Mouse (Mus musculus) forebrain, embryonic 13.5 days (tissue): ENCODE measurements at regions not wholly inside any gene's neighbourhood (a gene's known extent, or its start where the extent isn't known, plus 50 kb on each side); places are given as distances from the start of the nearest gene placed in this dataset.
"Not testable (repeated sequence)": the region's sequence is repeated elsewhere in the genome, so short reads cannot be mapped to it uniquely, and the experiment has no call there.

Experiments used
- ATAC-seq: fragments of 200-750 bp; cut with Nextera tagmentation; 2 replicates; pipeline ENCODE4 v1.8.0; 2017
- H3K27ac ChIP-seq: fragments of 300-500 bp; sonication (generic); 2 replicates; pipeline ENCODE4 v1.5.1; 2015; ENCODE audit warnings: inconsistent platforms, mild to moderate bottlenecking, moderate library complexity
- H3K27me3 ChIP-seq: fragments of 300-500 bp; sonication (generic); 2 replicates; pipeline ENCODE4 v1.6.1; 2015; ENCODE audit warnings: mild to moderate bottlenecking, inconsistent platforms
- H3K36me3 ChIP-seq: fragments of 300-500 bp; sonication (generic); 2 replicates; pipeline ENCODE4 v1.6.1; 2015; ENCODE audit warnings: mild to moderate bottlenecking, inconsistent platforms; ENCODE audit not compliant: poor library complexity, severe bottlenecking
- H3K4me1 ChIP-seq: fragments of 300-500 bp; sonication (generic); 2 replicates; pipeline ENCODE4 v1.6.1; 2015; ENCODE audit warnings: inconsistent platforms
- H3K4me2 ChIP-seq: fragments of 300-500 bp; sonication (generic); 2 replicates; pipeline ENCODE4 v1.6.1; 2015; ENCODE audit warnings: inconsistent platforms, mild to moderate bottlenecking, moderate library complexity
- H3K4me3 ChIP-seq: fragments of 300-500 bp; sonication (generic); 2 replicates; pipeline ENCODE4 v1.5.1; 2015; ENCODE audit warnings: mild to moderate bottlenecking, inconsistent platforms
- H3K9ac ChIP-seq: fragments of 300-500 bp; sonication (generic); 2 replicates; pipeline ENCODE4 v1.6.1; 2015; ENCODE audit warnings: mild to moderate bottlenecking, inconsistent platforms
- H3K9me3 ChIP-seq: fragments of 300-500 bp; sonication (generic); replicated peaks from 2 replicates; pipeline ENCODE4 v1.6.1; 2016; ENCODE audit warnings: inconsistent platforms
- WGBS: fragments of 180-500 bp; shearing (Covaris S2); methylation state at CpG from one replicate; pipeline ENCODE4 v1.1.7; 2015; 5-methylcytosine and 5-hydroxymethylcytosine counted together

GRCm38 (mm10) chr7:70280643-70281380 lies 85.7 kb downstream of the Nr2f2 start:
- Histone ChIP-seq H3K9ac (peak overlapping the region; percentile 3; the same call in 1 of the 2 replicates), H3K27ac (0 out of 2 replicates have a peak overlapping the region, but pooled peaks have one; percentile 3)
- WGBS = 2% methylated on average over 42 of the region's 42 CpGs

DNA sequence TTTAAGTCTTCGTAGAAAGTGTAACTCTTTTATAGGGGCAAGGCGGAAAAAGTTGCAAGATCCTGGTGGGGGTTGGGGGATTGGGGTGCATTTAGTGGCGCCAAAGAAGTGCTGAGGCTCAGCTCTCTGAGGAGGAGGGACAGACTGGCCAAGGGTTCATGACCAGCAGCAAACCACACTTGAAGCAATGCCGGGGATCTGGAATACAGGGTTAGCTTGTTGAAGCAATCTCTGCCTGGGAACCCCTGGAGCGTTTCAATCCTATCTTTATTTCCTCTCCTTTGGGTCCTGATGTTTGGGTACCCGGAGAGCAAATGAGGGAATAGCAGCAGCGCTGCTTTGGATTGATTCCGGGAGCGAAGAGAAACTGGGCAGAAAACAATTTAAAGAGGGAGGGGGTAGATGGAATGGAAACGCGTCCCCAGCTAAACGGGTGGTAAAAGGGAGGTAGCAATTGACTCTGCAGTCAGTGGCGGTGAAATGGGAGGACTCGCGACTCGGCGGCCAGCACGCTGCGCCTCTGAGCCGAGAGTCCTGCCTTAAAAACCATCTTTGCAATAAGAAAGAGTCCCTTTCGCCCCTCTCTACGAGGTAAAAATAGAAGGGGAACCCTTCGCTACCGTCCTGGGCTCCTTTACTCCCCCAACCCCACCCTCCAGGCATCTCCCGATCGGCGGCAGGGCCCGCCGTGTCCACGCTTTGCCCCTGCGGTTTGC lies 86.5 kb downstream of the Nr2f2 start:
- Histone ChIP-seq H3K27me3 (peaks cover 90% of the 10 kb centered on the region), H3K27ac (0 out of 2 replicates have a peak overlapping the region, but pooled peaks have one; percentile 3), H3K9ac (0 out of 2 replicates have a peak overlapping the region, but pooled peaks have one; percentile 3), H3K36me3 (no peaks in the 10 kb centered on the region), H3K9me3 (no peaks in the 10 kb centered on the region), H3K4me1 (peaks cover 13% of the 10 kb centered on the region), H3K4me2 (peak overlapping the region; percentile 46), H3K4me3 (peak overlapping the region; percentile 16; the same call in 1 of the 2 replicates)
- under 1% methylated on average over 31 of the region's 31 CpGs for WGBS
- peak; percentile 28; the same call in 1 of the 2 replicates for ATAC-seq

More at GRCm38 (mm10) chr7:70280643-70281380, 85.7 kb downstream of the Nr2f2 start:
- Histone ChIP-seq H3K4me1 (peaks cover 13% of the 10 kb centered on the region), H3K9me3 (no peaks in the 10 kb centered on the region), H3K4me2 (peak overlapping the region; percentile 46), H3K4me3 (peak overlapping the region; percentile 16), H3K27me3 (peaks cover 96% of the 10 kb centered on the region), H3K36me3 (no peaks in the 10 kb centered on the region)
- ATAC-seq = 0 out of 2 replicates have a peak, but pooled peaks have one; percentile 16

DNA sequence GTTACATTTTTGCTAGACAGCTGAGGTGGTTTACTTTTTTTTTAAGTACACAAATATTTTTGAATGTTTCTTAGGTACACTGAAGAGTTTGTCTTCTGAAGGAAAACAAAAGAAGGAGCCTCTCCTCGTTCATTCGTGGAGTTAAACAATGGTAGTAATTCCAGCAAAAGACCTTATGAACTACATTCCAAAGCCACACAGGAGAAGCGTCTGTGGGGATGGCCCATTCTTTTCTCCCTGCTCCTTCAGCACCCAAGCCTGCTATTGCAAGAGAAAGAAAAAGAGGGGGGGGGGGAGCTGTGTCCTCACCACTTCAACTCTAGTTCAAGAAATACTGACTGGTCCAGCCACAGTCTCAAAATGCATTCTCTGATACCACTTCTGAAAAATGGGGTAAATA lies 87.4 kb downstream of the Nr2f2 start:
- H3K27me3 ChIP-seq = peaks cover 80% of the 10 kb centered on the region
- no peak overlapping the region for H3K4me2 ChIP-seq
- no peak for ATAC-seq
- H3K36me3 ChIP-seq = no peaks in the 10 kb centered on the region
- no peak overlapping the region for H3K9ac ChIP-seq
- H3K4me1 ChIP-seq = peaks cover 13% of the 10 kb centered on the region
- 5% methylated on average over 3 of the region's 3 CpGs for WGBS
- no peak overlapping the region for H3K4me3 ChIP-seq
- no peaks in the 10 kb centered on the region for H3K9me3 ChIP-seq
- H3K27ac ChIP-seq = no peak overlapping the region

- Histone ChIP-seq H3K9me3 (no peaks in the 10 kb centered on the region), H3K27me3 (peaks cover 50% of the 10 kb centered on the region), H3K4me3 (no peak overlapping the region), H3K9ac (no peak overlapping the region), H3K4me1 (peaks cover 10% of the 10 kb centered on the region), H3K27ac (no peak overlapping the region), H3K36me3 (no peaks in the 10 kb centered on the region), H3K4me2 (no peak overlapping the region)
- whole genome bisulfite sequencing = 85% methylated on average over 2 of the region's 2 CpGs
- ATAC-seq = no peak
Observed at GRCm38 (mm10) chr7:70276078-70276477, 90.5 kb downstream of the Nr2f2 start.

DNA sequence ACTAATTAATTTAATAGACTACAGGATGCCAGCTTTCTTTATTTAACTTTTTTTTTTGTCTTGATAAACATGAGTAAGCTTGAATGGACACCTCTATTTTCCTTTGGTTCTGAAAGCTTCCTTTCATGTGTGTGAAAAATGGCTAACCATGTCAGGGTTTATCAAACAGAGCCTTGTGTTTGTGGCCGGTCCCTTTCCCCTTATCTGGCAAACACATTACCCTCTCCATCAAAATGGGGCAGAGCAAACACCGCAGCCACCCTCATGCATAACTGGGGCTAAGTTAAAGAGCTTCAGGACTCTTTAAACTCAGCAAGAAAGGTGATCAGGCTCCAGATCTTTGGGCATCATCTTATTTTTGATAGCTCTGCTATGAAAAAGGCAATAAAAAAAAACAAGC lies 92.2 kb downstream of the Nr2f2 start:
- 67% methylated on average over 2 of the region's 2 CpGs for WGBS
- H3K4me2 ChIP-seq = no peak overlapping the region
- peaks cover 35% of the 10 kb centered on the region for H3K27me3 ChIP-seq
- H3K27ac ChIP-seq = no peak overlapping the region
- no peaks in the 10 kb centered on the region for H3K4me1 ChIP-seq
- no peak overlapping the region for H3K9ac ChIP-seq
- H3K9me3 ChIP-seq = no peaks in the 10 kb centered on the region
- no peak for ATAC-seq
- H3K36me3 ChIP-seq = no peaks in the 10 kb centered on the region
- H3K4me3 ChIP-seq = no peak overlapping the region

DNA sequence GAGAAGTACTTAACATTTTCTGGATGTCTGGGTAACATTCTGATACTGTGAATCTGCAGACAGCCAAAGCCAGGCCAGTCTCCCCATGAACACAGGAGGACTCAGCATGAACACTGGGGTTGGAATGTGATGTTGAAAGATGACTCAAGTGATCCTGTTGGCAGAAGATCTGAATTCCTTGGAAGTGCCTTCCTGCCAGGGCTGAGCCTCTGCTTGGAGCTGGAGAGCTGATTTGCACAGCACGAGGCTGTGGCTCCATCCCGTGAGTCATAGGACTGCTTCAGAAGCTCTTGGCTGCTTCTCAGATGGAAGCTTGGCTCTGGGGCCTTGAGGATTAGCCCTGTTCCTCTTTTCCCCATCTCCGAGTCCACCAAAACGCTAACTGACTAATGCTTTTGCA lies 99.5 kb downstream of the Nr2f2 start:
- Histone ChIP-seq H3K9ac (no peak overlapping the region), H3K36me3 (no peaks in the 10 kb centered on the region), H3K4me3 (no peak overlapping the region), H3K27ac (no peak overlapping the region), H3K9me3 (no peaks in the 10 kb centered on the region), H3K4me2 (no peak overlapping the region), H3K27me3 (peaks cover 2% of the 10 kb centered on the region; the same call in 1 of the 2 replicates), H3K4me1 (no peaks in the 10 kb centered on the region)
- no peak for ATAC-seq
- WGBS = 70% methylated on average over 4 of the region's 4 CpGs

- no peaks in the 10 kb centered on the region for H3K36me3 ChIP-seq
- H3K9me3 ChIP-seq = no peaks in the 10 kb centered on the region
- no peaks in the 10 kb centered on the region for H3K27me3 ChIP-seq
- no peak overlapping the region for H3K4me3 ChIP-seq
- H3K4me1 ChIP-seq = no peaks in the 10 kb centered on the region
- no peak overlapping the region for H3K4me2 ChIP-seq
- 92% methylated on average over 4 of the region's 4 CpGs for WGBS
- no peak overlapping the region for H3K9ac ChIP-seq
- ATAC-seq = no peak
- H3K27ac ChIP-seq = no peak overlapping the region
Observed at GRCm38 (mm10) chr7:70256806-70257205, 109.7 kb downstream of the Nr2f2 start.

- 85% methylated on average over 3 of the region's 3 CpGs for WGBS
- H3K36me3 ChIP-seq = no peaks in the 10 kb centered on the region
- no peak overlapping the region for H3K4me2 ChIP-seq
- ATAC-seq = no peak
- H3K4me1 ChIP-seq = no peaks in the 10 kb centered on the region
- H3K9ac ChIP-seq = no peak overlapping the region
- no peaks in the 10 kb centered on the region for H3K27me3 ChIP-seq
- no peak overlapping the region for H3K27ac ChIP-seq
- H3K9me3 ChIP-seq = no peaks in the 10 kb centered on the region
- H3K4me3 ChIP-seq = no peak overlapping the region
Observed at GRCm38 (mm10) chr7:70255072-70255471, 111.5 kb downstream of the Nr2f2 start.

DNA sequence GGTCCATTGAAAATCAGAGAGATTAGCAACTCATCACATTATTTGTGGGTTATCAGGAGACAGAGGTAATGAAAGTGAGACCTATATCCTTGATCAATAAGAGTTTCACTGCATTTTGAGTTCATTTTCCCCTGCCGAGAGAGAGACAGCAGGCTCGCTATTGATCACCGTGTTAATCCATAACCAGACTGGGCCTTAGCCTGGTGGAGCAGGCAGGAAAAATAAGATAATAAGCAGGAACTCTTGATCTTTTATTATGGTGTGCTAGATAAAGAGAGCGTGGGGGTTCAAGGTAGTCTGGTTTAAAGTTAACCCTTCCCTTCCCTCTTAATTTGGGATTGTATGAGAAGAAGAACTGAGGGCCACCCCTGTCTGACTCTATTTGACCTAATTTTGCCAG lies 113.3 kb downstream of the Nr2f2 start:
- H3K36me3 ChIP-seq = no peaks in the 10 kb centered on the region
- H3K4me1 ChIP-seq = no peaks in the 10 kb centered on the region
- no peak overlapping the region for H3K4me2 ChIP-seq
- no peaks in the 10 kb centered on the region for H3K27me3 ChIP-seq
- H3K9me3 ChIP-seq = no peaks in the 10 kb centered on the region
- no peak overlapping the region for H3K9ac ChIP-seq
- 69% methylated on average over 4 of the region's 4 CpGs for WGBS
- no peak overlapping the region for H3K27ac ChIP-seq
- no peak overlapping the region for H3K4me3 ChIP-seq
- no peak for ATAC-seq

- WGBS = 92% methylated on average over 9 of the region's 9 CpGs
- H3K4me3 ChIP-seq, H3K36me3 ChIP-seq, H3K4me1 ChIP-seq, H3K27ac ChIP-seq, H3K4me2 ChIP-seq, H3K27me3 ChIP-seq, H3K9me3 ChIP-seq, ATAC-seq, H3K9ac ChIP-seq: not testable (repeated sequence)
Observed at GRCm38 (mm10) chr7:70239059-70239458, 127.5 kb downstream of the Nr2f2 start.

DNA sequence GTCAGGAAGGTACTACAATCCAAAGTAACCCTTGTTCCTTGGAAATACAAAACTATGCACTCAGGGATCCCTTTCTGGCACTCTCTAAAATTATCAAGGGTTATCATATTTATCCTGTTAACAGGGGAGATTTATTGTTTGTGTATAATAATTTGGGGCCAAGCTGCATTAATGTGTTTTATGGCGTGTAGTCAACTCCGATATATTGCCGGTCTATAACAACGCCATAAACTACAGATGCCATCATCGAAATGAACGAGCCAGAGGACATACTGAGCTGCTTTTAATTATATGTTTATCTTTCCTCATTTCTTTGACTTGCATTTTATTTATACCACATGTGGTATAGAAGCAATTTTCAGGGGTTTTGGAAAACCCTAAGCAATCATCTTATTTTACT lies 147.2 kb downstream of the Nr2f2 start:
- no peaks in the 10 kb centered on the region for H3K9me3 ChIP-seq
- H3K4me2 ChIP-seq = no peak overlapping the region
- no peak for ATAC-seq
- no peak overlapping the region for H3K4me3 ChIP-seq
- no peak overlapping the region for H3K9ac ChIP-seq
- 94% methylated on average over 6 of the region's 6 CpGs for WGBS
- no peak overlapping the region for H3K27ac ChIP-seq
- H3K27me3 ChIP-seq = no peaks in the 10 kb centered on the region
- no peaks in the 10 kb centered on the region for H3K4me1 ChIP-seq
- H3K36me3 ChIP-seq = no peaks in the 10 kb centered on the region

DNA sequence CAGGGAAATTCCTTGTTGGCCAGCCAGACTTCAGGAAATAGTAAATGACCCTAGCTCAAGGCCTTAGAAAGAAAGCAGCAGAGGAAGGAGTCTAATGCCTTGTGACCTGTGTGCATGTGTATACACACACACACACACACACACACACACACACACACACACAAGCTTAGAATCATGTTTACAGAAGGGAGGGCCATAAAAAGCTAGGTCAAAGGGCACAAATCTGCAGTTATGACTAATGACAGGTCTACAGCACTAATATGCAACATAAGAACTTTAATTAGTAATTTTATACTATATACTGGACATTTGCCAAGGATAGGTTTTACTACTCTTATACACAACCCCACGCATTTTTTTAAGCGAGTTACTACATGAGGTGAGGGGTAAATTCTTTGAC lies 149.4 kb downstream of the Nr2f2 start:
- Histone ChIP-seq H3K27ac (no peak overlapping the region), H3K9me3 (no peaks in the 10 kb centered on the region), H3K4me1 (no peaks in the 10 kb centered on the region), H3K9ac (no peak overlapping the region), H3K4me3 (no peak overlapping the region), H3K4me2 (no peak overlapping the region), H3K36me3 (no peaks in the 10 kb centered on the region), H3K27me3 (no peaks in the 10 kb centered on the region)
- WGBS = 84% methylated on average over 2 of the region's 2 CpGs
- ATAC-seq = no peak
